Mouse (Mus musculus) testis, postnatal 14 days (tissue): ENCODE measurements around the gene Gm10118.

ENCODE experiments used
- DNase-seq: peaks from one replicate; pipeline ENCODE4 v3.0.0; 2021; ENCODE audit warnings: low spot score

The Gm10118 gene

DNA sequence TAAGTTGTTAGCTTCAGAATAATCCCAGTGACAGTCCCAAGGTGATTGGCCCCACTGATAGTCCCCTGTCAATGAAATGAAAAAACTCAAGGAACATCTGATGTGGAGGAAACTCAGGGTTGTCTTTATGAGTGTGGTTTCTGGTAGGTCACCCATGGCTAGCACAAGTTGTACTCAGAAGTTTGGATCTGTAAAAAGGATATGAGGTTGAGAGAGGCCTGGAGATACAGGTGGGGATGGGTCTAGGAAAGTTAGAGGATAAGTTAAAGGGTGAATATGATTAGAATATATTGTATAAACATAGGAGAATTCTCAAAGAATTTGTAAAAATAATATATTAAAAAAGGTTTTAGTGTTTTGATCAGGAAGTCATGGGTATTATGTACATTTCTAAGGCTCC lies at the start of gene Gm10118:
Gene Gm10118 (minus strand): TSS at position 101 of the 400 bp plus-strand sequence.
- no peak for DNase-seq

DNA sequence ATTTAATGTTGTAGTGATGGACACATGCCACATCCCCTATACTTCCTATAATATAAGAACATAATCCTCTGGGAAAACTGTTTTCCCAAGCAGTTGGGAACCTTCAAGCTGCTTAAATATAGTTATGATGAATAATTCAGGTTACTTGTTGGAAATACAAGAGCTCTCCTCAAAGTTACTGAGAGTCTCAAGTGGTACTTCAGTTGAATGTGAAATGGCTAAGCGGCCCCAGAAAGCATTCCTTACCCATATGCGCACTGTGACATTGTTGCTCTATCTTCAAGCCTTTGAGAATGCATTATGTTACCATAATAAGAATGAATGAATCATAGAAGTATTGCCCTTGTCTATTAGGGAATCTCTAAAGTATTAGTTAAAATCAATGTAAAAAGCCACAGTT lies 45.1 kb upstream of the Gm10118 start:
- DNase-seq = no peak

DNA sequence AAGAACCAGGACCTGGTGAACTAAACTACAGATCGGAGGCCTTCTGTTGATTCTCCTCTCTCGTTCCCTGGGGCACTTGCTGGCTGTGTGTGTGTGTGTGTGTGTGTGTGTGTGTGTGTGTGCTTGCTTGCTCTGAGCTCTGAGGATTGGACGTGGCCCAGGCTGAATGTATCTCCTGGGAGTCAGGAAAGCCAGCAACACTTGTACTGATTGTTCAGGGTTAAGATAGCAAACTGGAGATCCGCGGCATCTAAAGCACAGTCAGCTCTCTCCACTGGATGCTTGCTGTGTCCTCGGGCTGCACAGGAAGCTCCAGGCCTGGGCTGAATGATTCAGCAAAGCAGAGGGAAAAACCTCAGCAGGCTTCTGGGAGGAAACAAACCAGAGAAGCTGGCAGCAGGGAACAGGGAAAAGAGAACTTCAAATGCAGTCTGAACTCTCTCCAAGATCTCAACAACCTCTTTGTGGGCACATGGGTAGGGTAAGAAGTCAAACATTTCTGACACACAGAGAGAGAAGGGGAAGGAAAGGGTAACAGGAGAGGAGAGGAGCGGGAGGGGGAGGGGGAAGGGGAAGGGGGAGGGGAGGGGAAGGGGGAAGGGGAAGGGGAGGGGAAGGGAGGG lies 27.2 kb upstream of the Gm10118 start:
- peak; percentile 74 for DNase-seq

DNA sequence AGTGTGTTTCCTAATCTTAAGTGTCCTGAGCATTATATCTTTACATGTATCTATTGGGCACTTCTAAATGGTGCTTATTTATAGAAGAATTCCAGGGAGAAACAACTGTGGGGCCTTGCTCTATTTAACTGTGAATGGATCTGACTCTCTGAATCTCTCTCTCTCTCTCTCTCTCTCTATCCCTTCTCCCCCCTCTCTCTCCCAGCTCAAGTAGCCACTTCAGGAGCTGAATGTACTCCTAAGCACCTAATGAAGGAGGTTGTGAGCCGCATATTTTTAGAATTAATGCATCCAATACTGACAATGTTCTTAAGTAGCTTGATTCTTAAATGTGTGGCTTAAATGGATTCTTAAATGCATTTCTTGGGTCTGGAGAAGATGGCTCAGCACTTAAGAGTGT lies 24.2 kb upstream of the Gm10118 start:
- DNase-seq = no peak

DNA sequence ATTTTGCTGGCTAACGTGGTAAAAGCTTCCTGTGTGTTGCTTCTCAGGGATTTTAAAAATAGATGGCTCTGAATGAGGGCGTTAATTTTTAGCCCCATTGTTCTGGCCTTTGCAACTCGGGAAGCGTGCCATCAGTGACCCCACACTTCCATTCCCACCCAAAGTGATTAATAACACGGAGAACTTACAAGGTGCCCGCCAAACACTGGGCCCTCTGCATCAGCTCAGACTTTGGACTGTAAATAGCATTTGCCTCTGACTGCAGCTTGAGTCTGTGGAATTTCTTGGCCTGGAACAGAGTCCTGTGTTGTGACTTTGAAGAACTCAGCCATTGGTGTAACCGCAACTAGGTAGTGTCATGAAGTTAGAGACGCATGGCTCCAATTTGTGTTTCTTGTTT lies 23.6 kb upstream of the Gm10118 start:
- no peak for DNase-seq

DNA sequence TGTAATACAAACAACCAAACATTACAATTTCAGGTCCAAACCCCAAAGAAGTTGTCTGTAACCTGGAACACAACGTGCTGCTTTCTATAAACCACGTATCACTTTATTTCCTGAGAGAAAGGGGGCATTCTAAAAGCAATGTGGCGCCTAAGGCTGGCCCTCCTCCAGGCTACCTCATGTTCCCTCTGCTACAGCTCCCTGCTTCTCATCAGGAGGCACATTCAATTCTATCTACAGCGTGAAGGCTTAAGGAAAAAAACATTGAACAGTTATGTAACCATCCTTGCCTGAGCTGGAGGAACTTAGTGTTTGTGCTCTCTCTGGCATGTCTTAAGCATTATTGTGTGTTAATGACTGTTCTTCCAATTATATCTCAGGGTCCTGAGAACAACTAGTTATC lies 20.0 kb upstream of the Gm10118 start:
- no peak for DNase-seq

DNA sequence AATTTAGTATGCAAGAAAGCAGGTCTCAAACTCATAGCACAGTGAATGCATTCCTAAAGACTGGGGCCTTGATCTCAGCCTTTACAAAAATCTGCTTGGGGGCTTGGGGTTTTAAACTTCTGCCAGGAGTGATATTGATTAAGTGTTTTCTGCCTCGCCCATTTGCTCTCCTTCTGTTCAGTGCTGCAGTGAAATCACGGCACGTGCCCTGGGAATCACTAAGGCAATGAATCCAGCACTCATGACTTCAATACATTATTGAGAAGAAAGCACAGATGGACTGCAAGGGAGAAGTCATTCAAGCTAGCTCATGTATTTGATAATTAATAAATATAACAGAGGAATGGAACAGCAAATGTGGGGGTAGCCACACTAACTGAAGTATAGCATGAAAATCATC lies 18.3 kb upstream of the Gm10118 start:
- no peak for DNase-seq

DNA sequence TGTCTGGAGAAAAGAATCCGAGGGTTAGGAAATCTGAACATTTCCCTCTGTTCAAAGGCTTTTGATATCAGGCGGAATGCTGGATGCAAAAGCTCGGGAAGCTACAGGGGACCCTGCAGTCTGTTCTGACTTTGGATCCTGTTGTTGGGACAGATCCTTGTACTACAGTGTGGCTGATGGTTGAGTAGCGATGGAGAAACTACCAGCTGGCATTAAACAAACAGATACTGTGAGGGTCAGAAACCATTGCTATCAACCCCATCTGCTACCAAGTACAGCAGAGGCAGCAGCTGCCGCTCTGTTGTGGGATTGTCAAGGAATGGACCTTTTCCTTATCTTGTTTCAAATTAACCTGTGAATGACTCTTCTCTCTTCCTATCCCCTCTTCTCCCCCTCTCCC lies 6.7 kb upstream of the Gm10118 start:
- DNase-seq = no peak

DNA sequence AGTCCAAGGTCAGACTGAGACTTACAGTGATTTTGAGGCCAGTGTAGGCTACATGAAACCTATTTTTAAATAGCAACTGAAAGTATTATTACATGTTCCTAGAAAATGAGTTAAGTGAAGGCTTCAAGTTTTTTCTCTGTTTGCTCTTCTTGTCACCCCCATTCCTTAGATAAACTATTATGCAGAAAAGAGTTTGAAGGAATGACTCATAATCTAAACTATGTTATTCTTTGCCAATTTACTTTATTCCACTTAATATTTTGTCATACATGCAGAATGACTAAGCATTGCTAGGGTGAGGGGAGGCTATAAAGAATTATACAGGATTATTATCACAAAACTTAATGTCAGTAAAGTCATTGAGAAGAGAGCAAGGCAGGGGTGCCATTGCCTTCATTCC lies 18.4 kb downstream of the Gm10118 start:
- DNase-seq = no peak

DNA sequence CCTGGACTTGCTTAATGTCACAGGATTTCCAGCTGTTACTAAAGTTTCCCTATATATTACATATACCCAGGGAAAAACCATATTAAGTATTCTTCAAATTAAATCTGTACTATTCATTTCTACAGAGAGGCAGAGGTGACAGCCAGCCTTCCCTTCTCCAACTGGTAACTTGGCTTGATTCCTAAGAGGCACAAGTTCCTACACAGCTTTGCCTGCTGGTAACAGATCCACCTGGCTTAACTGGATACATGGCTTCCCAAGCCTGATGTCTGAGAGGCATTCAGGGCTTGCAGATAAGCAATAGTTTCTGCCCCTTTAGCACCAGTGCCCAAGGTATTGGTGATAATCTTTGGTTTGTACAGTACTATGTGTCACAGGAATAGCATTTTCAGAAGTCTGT lies 27.3 kb downstream of the Gm10118 start:
- no peak for DNase-seq

DNA sequence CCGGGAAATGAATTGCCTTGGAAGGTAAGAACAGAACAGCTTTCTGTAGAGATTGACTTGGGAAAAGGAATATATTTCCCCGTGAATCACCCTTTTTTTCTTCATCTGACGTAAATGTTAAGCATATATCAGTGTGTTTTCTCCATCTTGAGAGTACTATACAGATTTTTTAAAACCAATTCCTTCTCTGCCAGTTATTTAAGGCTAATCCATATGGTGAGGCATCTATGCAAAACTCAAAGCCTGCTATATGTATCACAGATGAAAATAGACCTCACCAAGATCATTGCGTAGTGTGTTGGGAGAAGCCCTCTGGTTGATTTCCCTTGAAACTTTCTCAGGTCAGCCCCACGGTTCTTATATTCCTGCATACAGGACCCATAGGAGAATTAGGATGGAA lies 32.6 kb downstream of the Gm10118 start:
- DNase-seq = no peak

DNA sequence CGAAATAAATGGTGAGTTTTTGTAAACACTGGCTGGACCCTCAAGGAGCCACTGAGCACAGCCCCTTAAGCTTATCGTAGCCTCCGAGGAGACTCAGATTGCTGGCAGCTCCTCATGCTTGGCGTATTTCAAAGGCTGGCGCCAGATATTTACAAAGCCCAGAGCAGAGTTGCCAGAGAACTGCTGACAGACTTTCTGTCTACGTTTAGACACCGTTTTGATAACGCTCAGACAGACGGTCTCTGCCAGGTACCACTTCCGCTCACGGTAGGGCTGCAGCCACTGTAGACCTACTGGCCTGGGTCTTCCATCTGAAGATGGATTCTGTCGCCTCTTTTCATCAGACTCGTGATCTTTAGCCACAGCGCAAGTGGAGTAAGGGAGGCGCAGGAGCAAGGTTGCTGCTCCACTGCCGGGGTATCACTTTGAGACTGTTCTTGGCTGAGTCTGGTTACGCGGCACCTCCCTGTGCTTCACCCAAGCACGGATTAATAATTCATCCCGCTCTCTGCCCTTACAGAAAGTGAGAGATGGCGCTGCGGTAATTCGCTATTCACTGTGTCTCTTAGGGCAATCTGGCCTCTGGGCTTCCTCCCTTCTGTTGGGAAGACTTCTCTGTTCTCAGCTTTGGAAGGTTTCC lies 40.7 kb downstream of the Gm10118 start:
- no peak for DNase-seq

DNA sequence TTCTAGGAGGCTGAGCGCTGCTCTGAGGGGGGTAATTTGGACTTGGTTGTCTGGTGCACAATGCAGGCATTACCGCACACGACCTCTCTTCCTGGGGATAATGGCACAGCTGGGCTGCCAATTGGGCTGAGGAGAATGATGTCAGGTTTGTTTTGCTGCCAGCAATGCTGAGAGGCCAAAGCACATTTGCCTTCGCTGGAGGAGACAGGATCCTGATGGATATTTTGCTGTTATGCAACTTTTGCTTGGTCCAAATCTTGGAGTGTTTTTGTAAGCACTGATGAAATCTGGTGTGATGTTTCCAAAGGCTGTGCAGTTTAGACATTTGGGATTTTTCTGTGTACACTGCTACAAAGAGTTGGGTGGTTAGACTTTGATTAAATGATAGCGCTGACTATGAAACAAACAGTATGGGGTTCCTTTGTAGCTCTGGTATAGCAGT lies 46.8 kb downstream of the Gm10118 start:
- DNase-seq = no peak
